ENCODE assay signal across 18 mouse cellular contexts in the genomic region with DNA sequence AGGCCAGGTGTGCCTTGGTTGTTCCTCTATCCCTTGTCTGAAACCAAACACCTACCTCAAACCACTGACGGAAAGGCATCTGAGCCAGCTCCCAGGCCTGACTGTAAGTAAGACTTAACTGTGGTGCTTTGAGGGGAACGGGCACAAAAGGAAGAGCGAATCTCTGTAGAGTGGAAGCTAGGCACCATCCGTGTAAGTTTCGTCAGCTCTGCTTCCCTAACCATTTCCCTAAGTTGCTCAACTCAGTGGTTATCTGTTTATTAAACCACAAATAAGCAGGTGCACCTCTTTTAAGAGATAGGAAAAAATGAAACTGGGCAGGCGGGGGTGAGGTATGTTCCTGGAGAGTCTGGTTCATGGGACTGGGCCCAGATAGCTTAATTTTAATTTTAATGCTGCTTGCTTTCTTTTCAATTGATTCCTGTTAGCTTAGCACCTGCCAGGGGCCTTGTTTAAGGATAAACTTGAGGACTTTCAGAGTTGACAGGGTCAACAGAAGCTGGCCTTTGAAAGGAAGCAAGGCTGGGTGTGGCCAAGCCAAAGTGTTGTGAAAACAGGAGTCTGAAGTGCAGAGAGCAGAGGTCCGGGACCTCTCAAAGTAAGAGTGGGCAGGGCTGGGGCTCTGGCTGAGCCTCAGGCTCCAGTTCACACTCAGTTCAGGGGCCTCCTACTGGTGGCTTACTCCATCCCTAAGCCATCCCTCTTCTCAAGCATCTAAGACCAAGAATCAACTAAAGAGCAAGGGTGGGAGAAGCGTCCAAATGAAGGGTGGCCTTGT. TPM values are rescaled to one million over a fixed set of nuclear protein-coding genes. Genes with fewer than 3 reads are reported as not detected.
DNase-seq lines count a peak whose midpoint lies in the region; ATAC-seq lines count a peak whose summit lies in the region.
"Had no signal": no experiment of that assay in that cellular context is flagged by ENCODE, and none has a peak within 500 bp of the region (broad histone marks: within the 10 kb centered on the region; RNA-seq: fewer than 3 reads in every experiment).

No protein-coding gene starts in this region.

- ATAC-seq in midbrain, embryonic 13.5 days, result no peak
- 0 out of 2 replicates have a peak, but pooled peaks have one; percentile 31 for ATAC-seq in liver, embryonic 11.5 days (replicated peaks; ENCODE audit: low FRiP score)
- ATAC-seq: forebrain, embryonic 15.5 days; Patski had no signal

- WGBS in midbrain, embryonic 10.5 days, result 58% methylated on average over 8 of the region's 8 CpGs
- WGBS in midbrain, embryonic 13.5 days, result 55% methylated on average over 8 of the region's 8 CpGs
- WGBS in liver, embryonic 11.5 days, result 48% methylated on average over 8 of the region's 8 CpGs
- 58% methylated on average over 8 of the region's 8 CpGs for WGBS in forebrain, embryonic 10.5 days

- no peak overlapping the region for H3K4me3 ChIP-seq in midbrain, embryonic 10.5 days
- no peak overlapping the region for H3K4me3 ChIP-seq in midbrain, embryonic 13.5 days (replicated peaks)
- H3K4me3 ChIP-seq in liver, embryonic 11.5 days (ENCODE audit: low read depth, low read length), result no peak overlapping the region
- H3K4me3 ChIP-seq in forebrain, embryonic 10.5 days, result no peak overlapping the region
- H3K4me3 ChIP-seq: forebrain, embryonic 15.5 days; limb, embryonic 12.5 days; neural tube, embryonic 12.5 days had no signal

- H3K9ac ChIP-seq in midbrain, embryonic 13.5 days (replicated peaks), result no peak overlapping the region
- H3K9ac ChIP-seq in liver, embryonic 11.5 days (ENCODE audit: low read depth, low read length), result no peak overlapping the region
- H3K9ac ChIP-seq: forebrain, embryonic 15.5 days; limb, embryonic 12.5 days; neural tube, embryonic 12.5 days had no signal

- DNase-seq in midbrain, embryonic 10.5 days (ENCODE audit: low spot score), result no peak
- no peak for DNase-seq in liver, embryonic 11.5 days (ENCODE audit: low spot score)
- peak; percentile 81 for DNase-seq in lung, postnatal 25 days (ENCODE audit: low spot score)
- no peak for DNase-seq in gastrocnemius, postnatal 14 days
- DNase-seq in testis, postnatal 14 days (ENCODE audit: low spot score), result no peak
- DNase-seq in urinary bladder, postnatal 25 days (ENCODE audit: low spot score), result no peak
- no peak for DNase-seq in forebrain, embryonic 10.5 days (ENCODE audit: extremely low spot score, low spot score)
- DNase-seq: adrenal gland, postnatal 10 days; midbrain, embryonic 14.5 days had no signal

- no peaks in the 10 kb centered on the region for H3K9me3 ChIP-seq in midbrain, embryonic 10.5 days (replicated peaks)
- no peaks in the 10 kb centered on the region for H3K9me3 ChIP-seq in midbrain, embryonic 13.5 days
- no peaks in the 10 kb centered on the region for H3K9me3 ChIP-seq in liver, embryonic 11.5 days (ENCODE audit: control insufficient read depth, low read length)
- H3K9me3 ChIP-seq in forebrain, embryonic 10.5 days, result no peaks in the 10 kb centered on the region
- H3K9me3 ChIP-seq: forebrain, embryonic 15.5 days; limb, embryonic 12.5 days; neural tube, embryonic 12.5 days had no signal

- 0 out of 2 replicates have a peak overlapping the region, but pooled peaks have one; percentile 66 for H3K27ac ChIP-seq in midbrain, embryonic 10.5 days (replicated peaks)
- H3K27ac ChIP-seq in midbrain, embryonic 13.5 days, result no peak overlapping the region
- H3K27ac ChIP-seq in liver, embryonic 11.5 days (ENCODE audit: low read depth, low read length), result no peak overlapping the region
- H3K27ac ChIP-seq in forebrain, embryonic 10.5 days, result no peak overlapping the region
- H3K27ac ChIP-seq: forebrain, embryonic 15.5 days; limb, embryonic 12.5 days; neural tube, embryonic 12.5 days had no signal

- no peaks in the 10 kb centered on the region for H3K36me3 ChIP-seq in midbrain, embryonic 10.5 days
- H3K36me3 ChIP-seq in midbrain, embryonic 13.5 days, result no peaks in the 10 kb centered on the region
- H3K36me3 ChIP-seq in liver, embryonic 11.5 days (ENCODE audit: control insufficient read depth, insufficient read depth, low read length), result no peaks in the 10 kb centered on the region
- no peaks in the 10 kb centered on the region for H3K36me3 ChIP-seq in forebrain, embryonic 10.5 days (replicated peaks)
- H3K36me3 ChIP-seq: forebrain, embryonic 15.5 days; limb, embryonic 12.5 days; neural tube, embryonic 12.5 days had no signal

- no peak overlapping the region for H3K4me2 ChIP-seq in midbrain, embryonic 13.5 days (replicated peaks)
- no peak overlapping the region for H3K4me2 ChIP-seq in liver, embryonic 11.5 days
- H3K4me2 ChIP-seq: forebrain, embryonic 15.5 days; limb, embryonic 12.5 days; neural tube, embryonic 12.5 days had no signal

- H3K4me1 ChIP-seq in midbrain, embryonic 10.5 days, result peaks cover 35% of the 10 kb centered on the region
- peaks cover 11% of the 10 kb centered on the region for H3K4me1 ChIP-seq in midbrain, embryonic 13.5 days (replicated peaks)
- H3K4me1 ChIP-seq in liver, embryonic 11.5 days (replicated peaks; ENCODE audit: control insufficient read depth, insufficient read depth, low read length), result 0 out of 2 replicates have a peak, but pooled peaks cover 2% of the 10 kb centered on the region
- peaks cover 28% of the 10 kb centered on the region for H3K4me1 ChIP-seq in forebrain, embryonic 10.5 days

- no peaks in the 10 kb centered on the region for H3K27me3 ChIP-seq in midbrain, embryonic 10.5 days (ENCODE audit: low read depth, poor library complexity, severe bottlenecking)
- H3K27me3 ChIP-seq in midbrain, embryonic 13.5 days, result no peaks in the 10 kb centered on the region
- no peaks in the 10 kb centered on the region for H3K27me3 ChIP-seq in liver, embryonic 11.5 days (replicated peaks; ENCODE audit: control insufficient read depth, insufficient read depth, low read length)
- H3K27me3 ChIP-seq in forebrain, embryonic 10.5 days (ENCODE audit: poor library complexity, severe bottlenecking), result no peaks in the 10 kb centered on the region
- H3K27me3 ChIP-seq: forebrain, embryonic 15.5 days; limb, embryonic 12.5 days; neural tube, embryonic 12.5 days; Patski had no signal

- intact Hi-C loops in gastrocnemius, postnatal 14 days (cut with DNase I; ENCODE audit: low total_unique reads), result loop anchor here (10.0 kb wide), 1 partner anchor 347 kb away; no protein-coding TSS in a partner anchor

RNA-seq across cellular contexts. Expression of gene Smbd1, which starts 2.7 kb away (rescaled TPM):
- polyA plus RNA-seq in midbrain, embryonic 10.5 days (2016; fragmentation: Nextera tagmentation; extraction: Ambion mirVana), result not detected in 2 replicates
- not detected in 2 replicates for polyA plus RNA-seq in midbrain, embryonic 13.5 days (2015; fragmentation: Nextera tagmentation; extraction: Ambion mirVana)
- not detected in 2 replicates for polyA plus RNA-seq in liver, embryonic 11.5 days (2014; fragmentation: Nextera tagmentation; extraction: Ambion mirVana)
- total RNA-seq in gastrocnemius, postnatal 14 days (2021), result not detected
- not detected in 2 replicates for polyA plus RNA-seq in forebrain, embryonic 10.5 days (2016; fragmentation: Nextera tagmentation; extraction: Ambion mirVana)
- total RNA-seq: adrenal gland, postnatal 10 days; heart, adult 8-10 months; layer of hippocampus, adult 8-10 months had no signal
- polyA plus RNA-seq: C2C12; forebrain, embryonic 15.5 days; hindbrain, embryonic 11.5 days; limb, embryonic 12.5 days; midbrain, embryonic 14.5 days; neural tube, embryonic 12.5 days; Patski had no signal

RNA-seq across cellular contexts. Expression of gene Muc20, which starts 10.4 kb away (rescaled TPM):
- polyA plus RNA-seq in midbrain, embryonic 10.5 days (2016; fragmentation: Nextera tagmentation; extraction: Ambion mirVana), result not detected in 2 replicates
- polyA plus RNA-seq in midbrain, embryonic 13.5 days (2015; fragmentation: Nextera tagmentation; extraction: Ambion mirVana), result not detected in 2 replicates
- polyA plus RNA-seq in liver, embryonic 11.5 days (2014; fragmentation: Nextera tagmentation; extraction: Ambion mirVana), result not detected in 2 replicates
- under 1 TPM; 0.08 to 0.20 TPM for total RNA-seq in gastrocnemius, postnatal 14 days (2021)
- polyA plus RNA-seq in forebrain, embryonic 10.5 days (2016; fragmentation: Nextera tagmentation; extraction: Ambion mirVana), result not detected in 2 replicates
- polyA plus RNA-seq: C2C12; forebrain, embryonic 15.5 days; hindbrain, embryonic 11.5 days; limb, embryonic 12.5 days; midbrain, embryonic 14.5 days; neural tube, embryonic 12.5 days had no signal
